13 mouse cellular contexts compared by ENCODE assay signal in genomic region chr11:18715050-18715850, GRCm38 (mm10).
DNase-seq lines count a peak whose midpoint lies in the region; ATAC-seq and TF ChIP-seq lines count a peak whose summit lies in the region.
"Had no signal": no experiment of that assay in that cellular context is flagged by ENCODE, and none has a peak within 500 bp of the region (broad histone marks: within the 10 kb centered on the region; RNA-seq: fewer than 3 reads in every experiment).

No protein-coding gene starts in this region.

- no peak for TF ChIP-seq CTCF in midbrain, postnatal 0 days (IDR thresholded peaks at IDR 0.05)
- TF ChIP-seq CTCF in lung, adult 2 months (IDR thresholded peaks at IDR 0.05; ENCODE audit: insufficient read depth, low read length): no peak

- H3K4me2 ChIP-seq in hindbrain, embryonic 16.5 days (ENCODE audit: low read length): no peak overlapping the region
- no peak overlapping the region for H3K4me2 ChIP-seq in hindbrain, embryonic 12.5 days (replicated peaks)
- no peak overlapping the region for H3K4me2 ChIP-seq in midbrain, postnatal 0 days (ENCODE audit: low read depth, low read length, poor library complexity, severe bottlenecking)
- H3K4me2 ChIP-seq in midbrain, embryonic 13.5 days (replicated peaks): no peak overlapping the region
- no peak overlapping the region for H3K4me2 ChIP-seq in embryonic facial prominence, embryonic 12.5 days (replicated peaks)
- no peak overlapping the region for H3K4me2 ChIP-seq in stomach, embryonic 16.5 days (ENCODE audit: low read depth, low read length)
- H3K4me2 ChIP-seq: heart, embryonic 11.5 days had no signal

- no peak overlapping the region for H3K4me3 ChIP-seq in hindbrain, embryonic 16.5 days (ENCODE audit: low read length)
- no peak overlapping the region for H3K4me3 ChIP-seq in hindbrain, embryonic 12.5 days
- H3K4me3 ChIP-seq in midbrain, postnatal 0 days (ENCODE audit: low read depth, low read length): no peak overlapping the region
- no peak overlapping the region for H3K4me3 ChIP-seq in midbrain, embryonic 13.5 days (replicated peaks)
- no peak overlapping the region for H3K4me3 ChIP-seq in embryonic facial prominence, embryonic 12.5 days
- H3K4me3 ChIP-seq in stomach, embryonic 16.5 days (replicated peaks; ENCODE audit: low read length): no peak overlapping the region
- no peak overlapping the region for H3K4me3 ChIP-seq in lung, adult 2 months (replicated peaks; ENCODE audit: extremely low read depth, low read depth, low read length)

- intact Hi-C loops in heart, postnatal 14 days (cut with DNase I): no loop called here

- no peaks in the 10 kb centered on the region for H3K27me3 ChIP-seq in hindbrain, embryonic 16.5 days (replicated peaks; ENCODE audit: control insufficient read depth, insufficient read depth, low read length)
- no peaks in the 10 kb centered on the region for H3K27me3 ChIP-seq in hindbrain, embryonic 12.5 days
- H3K27me3 ChIP-seq in midbrain, postnatal 0 days (ENCODE audit: insufficient read depth, low read length): no peaks in the 10 kb centered on the region
- H3K27me3 ChIP-seq in midbrain, embryonic 13.5 days: no peaks in the 10 kb centered on the region
- no peaks in the 10 kb centered on the region for H3K27me3 ChIP-seq in embryonic facial prominence, embryonic 12.5 days
- no peaks in the 10 kb centered on the region for H3K27me3 ChIP-seq in stomach, embryonic 16.5 days (ENCODE audit: control insufficient read depth, insufficient read depth, low read length)

- H3K9ac ChIP-seq in hindbrain, embryonic 16.5 days (ENCODE audit: low read depth, low read length): no peak overlapping the region
- no peak overlapping the region for H3K9ac ChIP-seq in hindbrain, embryonic 12.5 days
- H3K9ac ChIP-seq in midbrain, postnatal 0 days (replicated peaks; ENCODE audit: low read length, poor library complexity, severe bottlenecking): no peak overlapping the region
- no peak overlapping the region for H3K9ac ChIP-seq in midbrain, embryonic 13.5 days (replicated peaks)
- H3K9ac ChIP-seq in embryonic facial prominence, embryonic 12.5 days: no peak overlapping the region
- H3K9ac ChIP-seq in stomach, embryonic 16.5 days (ENCODE audit: low read length): no peak overlapping the region
- H3K9ac ChIP-seq: liver, embryonic 14.5 days had no signal

- ATAC-seq in hindbrain, embryonic 16.5 days: 0 out of 2 replicates have a peak, but pooled peaks have one; percentile 24
- ATAC-seq in hindbrain, embryonic 12.5 days (ENCODE audit: low FRiP score): no peak
- ATAC-seq in midbrain, postnatal 0 days (ENCODE audit: low FRiP score): no peak
- no peak for ATAC-seq in midbrain, embryonic 13.5 days
- no peak for ATAC-seq in embryonic facial prominence, embryonic 12.5 days (ENCODE audit: insufficient number of reproducible peaks, insufficient read depth, low FRiP score, low TSS enrichment)
- ATAC-seq in stomach, embryonic 16.5 days (ENCODE audit: insufficient read depth, low FRiP score): peak; percentile 75
- ATAC-seq: CD4-positive, CD25-positive, alpha-beta regulatory T cell, adult 4 months; inflammation-experienced regulatory T-cells, adult 6 months had no signal

- 40% methylated on average over 2 of the region's 2 CpGs for WGBS in hindbrain, embryonic 16.5 days
- WGBS in hindbrain, embryonic 12.5 days: 60% methylated on average over 2 of the region's 2 CpGs
- 63% methylated on average over 2 of the region's 2 CpGs for WGBS in midbrain, postnatal 0 days
- WGBS in midbrain, embryonic 13.5 days: 82% methylated on average over 2 of the region's 2 CpGs
- 26% methylated on average over 2 of the region's 2 CpGs for WGBS in embryonic facial prominence, embryonic 12.5 days
- WGBS in stomach, embryonic 16.5 days: 18% methylated on average over 2 of the region's 2 CpGs
- WGBS in lung, adult 2 months: 41% methylated on average over 2 of the region's 2 CpGs

- H3K36me3 ChIP-seq in hindbrain, embryonic 16.5 days (ENCODE audit: control insufficient read depth, insufficient read depth, low read length): no peaks in the 10 kb centered on the region
- H3K36me3 ChIP-seq in hindbrain, embryonic 12.5 days: no peaks in the 10 kb centered on the region
- no peaks in the 10 kb centered on the region for H3K36me3 ChIP-seq in midbrain, postnatal 0 days (ENCODE audit: insufficient read depth, low read length)
- no peaks in the 10 kb centered on the region for H3K36me3 ChIP-seq in midbrain, embryonic 13.5 days
- H3K36me3 ChIP-seq in embryonic facial prominence, embryonic 12.5 days: no peaks in the 10 kb centered on the region
- no peaks in the 10 kb centered on the region for H3K36me3 ChIP-seq in stomach, embryonic 16.5 days (ENCODE audit: control insufficient read depth, insufficient read depth, low read length)

- H3K9me3 ChIP-seq in hindbrain, embryonic 16.5 days (ENCODE audit: control insufficient read depth, low read length): no peaks in the 10 kb centered on the region
- no peaks in the 10 kb centered on the region for H3K9me3 ChIP-seq in hindbrain, embryonic 12.5 days (replicated peaks)
- H3K9me3 ChIP-seq in midbrain, postnatal 0 days (ENCODE audit: low read length): no peaks in the 10 kb centered on the region
- H3K9me3 ChIP-seq in midbrain, embryonic 13.5 days: no peaks in the 10 kb centered on the region
- no peaks in the 10 kb centered on the region for H3K9me3 ChIP-seq in embryonic facial prominence, embryonic 12.5 days
- H3K9me3 ChIP-seq in stomach, embryonic 16.5 days (replicated peaks; ENCODE audit: control insufficient read depth, low read length): no peaks in the 10 kb centered on the region

- TF ChIP-seq POLR2A in lung, adult 2 months (IDR thresholded peaks at IDR 0.05; ENCODE audit: borderline replicate concordance, extremely low read depth, low read depth, low read length): no peak

- peak; percentile 5 for DNase-seq in midbrain, postnatal 0 days (ENCODE audit: low spot score)
- DNase-seq in heart, postnatal 14 days: no peak
- no peak for DNase-seq in lung, adult 2 months
- DNase-seq: midbrain, embryonic 14.5 days had no signal

- no peak overlapping the region for H3K27ac ChIP-seq in hindbrain, embryonic 16.5 days (ENCODE audit: low read depth, low read length)
- H3K27ac ChIP-seq in hindbrain, embryonic 12.5 days: no peak overlapping the region
- no peak overlapping the region for H3K27ac ChIP-seq in midbrain, postnatal 0 days (ENCODE audit: low read depth, low read length)
- H3K27ac ChIP-seq in midbrain, embryonic 13.5 days: no peak overlapping the region
- peak overlapping the region; percentile 33; the same call in 1 of the 2 replicates for H3K27ac ChIP-seq in embryonic facial prominence, embryonic 12.5 days
- peak overlapping the region; percentile 83 for H3K27ac ChIP-seq in stomach, embryonic 16.5 days (ENCODE audit: low read length)
- H3K27ac ChIP-seq: liver, embryonic 14.5 days had no signal

- no peaks in the 10 kb centered on the region for H3K4me1 ChIP-seq in hindbrain, embryonic 16.5 days (ENCODE audit: control insufficient read depth, insufficient read depth, low read depth, low read length)
- 0 out of 2 replicates have a peak, but pooled peaks cover 2% of the 10 kb centered on the region for H3K4me1 ChIP-seq in hindbrain, embryonic 12.5 days
- H3K4me1 ChIP-seq in midbrain, postnatal 0 days (ENCODE audit: insufficient read depth, low read length): no peaks in the 10 kb centered on the region
- no peaks in the 10 kb centered on the region for H3K4me1 ChIP-seq in midbrain, embryonic 13.5 days (replicated peaks)
- no peaks in the 10 kb centered on the region; the same call in 1 of the 2 replicates for H3K4me1 ChIP-seq in embryonic facial prominence, embryonic 12.5 days
- H3K4me1 ChIP-seq in stomach, embryonic 16.5 days (ENCODE audit: control insufficient read depth, insufficient read depth, low read length): 0 out of 2 replicates have a peak, but pooled peaks cover 6% of the 10 kb centered on the region
- H3K4me1 ChIP-seq in lung, adult 2 months (ENCODE audit: control insufficient read depth, insufficient read depth, low read length): no peaks in the 10 kb centered on the region

Comparison
In these comparisons a context has a peak if more than half of its experiments do, and no peak if none do; other contexts are left out.
1. ATAC-seq: peak in hindbrain, embryonic 16.5 days (single experiment) and stomach, embryonic 16.5 days (single experiment); none in hindbrain, embryonic 12.5 days (single experiment), midbrain, postnatal 0 days (single experiment), midbrain, embryonic 13.5 days (single experiment) and embryonic facial prominence, embryonic 12.5 days (single experiment).
2. H3K27ac ChIP-seq: peak in embryonic facial prominence, embryonic 12.5 days (single experiment) and stomach, embryonic 16.5 days (single experiment); none in hindbrain, embryonic 16.5 days (single experiment), hindbrain, embryonic 12.5 days (single experiment), midbrain, postnatal 0 days (single experiment) and midbrain, embryonic 13.5 days (single experiment).